Mouse (Mus musculus) erythroblast, embryonic 14.5 days (primary cell): ENCODE data around the gene Arl4a. TPM values are rescaled to one million over a fixed set of nuclear protein-coding genes. Genes with fewer than 3 reads are reported as not detected.

Experiments
- H3K27me3 ChIP-seq: 2 replicates; pipeline ENCODE4 v1.6.1; 2012; ENCODE audit warnings: inconsistent platforms; ENCODE audit not compliant: control insufficient read depth
- H3K36me3 ChIP-seq: 2 replicates; pipeline ENCODE4 v1.6.1; 2012; ENCODE audit warnings: mild to moderate bottlenecking, inconsistent platforms; ENCODE audit not compliant: control insufficient read depth
- H3K4me1 ChIP-seq: 2 replicates; pipeline ENCODE4 v1.6.1; 2012; ENCODE audit warnings: inconsistent platforms; ENCODE audit not compliant: control insufficient read depth
- H3K4me3 ChIP-seq: replicated peaks from 2 replicates; pipeline ENCODE3; 2012; ENCODE audit warnings: moderate library complexity, mild to moderate bottlenecking, inconsistent platforms
- H3K9me3 ChIP-seq: 2 replicates; pipeline ENCODE4 v1.6.1; 2012; ENCODE audit warnings: low read length, inconsistent platforms, mixed read lengths; ENCODE audit not compliant: control insufficient read depth
- GATA1 ChIP-seq: IDR thresholded peaks from 2 replicates; pipeline ENCODE4 v1.6.1; 2012; ENCODE audit warnings: low read length, inconsistent platforms, mixed read lengths
- TAL1 ChIP-seq: IDR thresholded peaks from 3 replicates; pipeline ENCODE4 v1.6.1; 2012; ENCODE audit warnings: low read length, inconsistent platforms, mixed read lengths
- polyA plus RNA-seq: library from polyadenylated mRNA; stranded (reverse); fragments of >175 nt; gene quantifications from 2 replicates; pipeline ENCODE4 v1.2.3, GENCODE M21; 2012

Arl4a gene
- polyA plus RNA-seq, 1 experiment, result 50.8 TPM

DNA sequence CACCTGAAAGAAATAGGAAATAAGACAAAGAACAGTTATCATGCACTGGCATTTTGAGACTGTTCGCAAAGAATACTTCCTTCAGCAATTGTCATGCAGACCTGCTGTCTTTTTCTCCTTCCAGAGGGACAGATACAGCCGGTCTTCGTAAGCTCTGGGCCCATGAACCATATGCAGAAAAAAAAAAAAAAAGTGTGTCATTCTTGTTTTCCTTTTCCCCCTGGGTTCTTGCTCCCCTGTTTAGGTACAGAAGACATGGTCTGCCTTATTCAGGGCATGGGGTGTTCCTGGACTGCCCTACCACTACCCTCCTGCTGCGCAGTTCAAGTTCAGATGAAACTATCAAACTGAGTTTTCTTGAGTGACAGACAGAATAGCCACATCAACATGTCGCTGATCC is 41.8 kb downstream of the Arl4a start:
- TF ChIP-seq TAL1 (no peak), GATA1 (no peak)
- H3K36me3 ChIP-seq, result no peaks in the 10 kb centered on the region
- no peaks in the 10 kb centered on the region for H3K9me3 ChIP-seq
- H3K27me3 ChIP-seq, result no peaks in the 10 kb centered on the region
- peaks cover 32% of the 10 kb centered on the region for H3K4me1 ChIP-seq
- H3K4me3 ChIP-seq, result no peak overlapping the region

DNA sequence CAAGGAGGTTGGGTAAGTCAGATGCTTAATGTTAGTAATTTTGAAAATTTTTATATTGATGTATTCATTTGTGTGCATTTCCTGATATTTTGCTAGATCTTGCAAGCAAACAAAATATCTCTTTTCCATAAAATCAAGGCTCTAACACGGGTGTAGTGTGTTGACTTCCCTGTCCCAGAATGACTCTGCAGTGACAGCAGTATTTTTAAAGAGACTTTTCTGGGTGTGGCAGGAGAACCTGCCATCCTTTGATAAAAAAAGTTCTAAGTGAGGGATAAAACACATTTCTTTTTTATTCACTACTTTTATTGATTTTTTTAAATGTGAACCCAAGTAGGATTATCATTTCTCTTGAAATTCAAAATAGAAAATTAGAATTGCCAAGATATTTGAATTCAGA is 42.2 kb downstream of the Arl4a start:
- peaks cover 32% of the 10 kb centered on the region for H3K4me1 ChIP-seq
- H3K27me3 ChIP-seq, result no peaks in the 10 kb centered on the region
- H3K9me3 ChIP-seq, result no peaks in the 10 kb centered on the region
- H3K4me3 ChIP-seq, result no peak overlapping the region
- H3K36me3 ChIP-seq, result no peaks in the 10 kb centered on the region
- TF ChIP-seq TAL1 (peak; percentile 45; the same call in 2 of the 3 replicates), GATA1 (no peak; the same call in 1 of the 2 replicates)

DNA sequence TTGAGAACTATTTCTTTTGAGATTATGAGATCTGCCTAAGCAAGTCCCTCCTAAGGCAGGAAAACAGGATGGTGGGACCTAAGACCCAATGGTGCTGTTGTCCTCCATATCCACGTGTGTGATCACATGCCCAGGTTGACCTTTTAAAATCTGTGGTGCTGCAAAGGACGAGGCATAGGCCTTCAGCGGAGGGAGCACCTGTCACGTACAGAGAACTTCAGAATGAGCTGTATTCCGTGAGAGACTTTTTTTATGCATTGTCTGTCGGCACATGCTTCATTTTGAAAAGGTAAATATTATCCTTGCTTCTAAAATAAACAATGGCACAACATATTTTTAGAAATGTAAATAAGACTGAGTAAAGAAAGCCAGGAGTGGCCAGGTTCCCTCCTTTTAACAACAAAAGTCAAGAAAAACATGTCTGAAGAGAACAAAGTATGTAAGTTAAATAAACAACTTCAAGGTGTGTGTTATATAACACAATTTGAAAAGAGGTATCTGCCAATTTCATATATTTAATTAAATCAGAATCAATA is 45.0 kb downstream of the Arl4a start:
- H3K36me3 ChIP-seq, result no peaks in the 10 kb centered on the region
- no peaks in the 10 kb centered on the region for H3K27me3 ChIP-seq
- peaks cover 32% of the 10 kb centered on the region for H3K4me1 ChIP-seq
- no peak overlapping the region for H3K4me3 ChIP-seq
- TF ChIP-seq GATA1 (no peak), TAL1 (no peak)
- no peaks in the 10 kb centered on the region for H3K9me3 ChIP-seq

DNA sequence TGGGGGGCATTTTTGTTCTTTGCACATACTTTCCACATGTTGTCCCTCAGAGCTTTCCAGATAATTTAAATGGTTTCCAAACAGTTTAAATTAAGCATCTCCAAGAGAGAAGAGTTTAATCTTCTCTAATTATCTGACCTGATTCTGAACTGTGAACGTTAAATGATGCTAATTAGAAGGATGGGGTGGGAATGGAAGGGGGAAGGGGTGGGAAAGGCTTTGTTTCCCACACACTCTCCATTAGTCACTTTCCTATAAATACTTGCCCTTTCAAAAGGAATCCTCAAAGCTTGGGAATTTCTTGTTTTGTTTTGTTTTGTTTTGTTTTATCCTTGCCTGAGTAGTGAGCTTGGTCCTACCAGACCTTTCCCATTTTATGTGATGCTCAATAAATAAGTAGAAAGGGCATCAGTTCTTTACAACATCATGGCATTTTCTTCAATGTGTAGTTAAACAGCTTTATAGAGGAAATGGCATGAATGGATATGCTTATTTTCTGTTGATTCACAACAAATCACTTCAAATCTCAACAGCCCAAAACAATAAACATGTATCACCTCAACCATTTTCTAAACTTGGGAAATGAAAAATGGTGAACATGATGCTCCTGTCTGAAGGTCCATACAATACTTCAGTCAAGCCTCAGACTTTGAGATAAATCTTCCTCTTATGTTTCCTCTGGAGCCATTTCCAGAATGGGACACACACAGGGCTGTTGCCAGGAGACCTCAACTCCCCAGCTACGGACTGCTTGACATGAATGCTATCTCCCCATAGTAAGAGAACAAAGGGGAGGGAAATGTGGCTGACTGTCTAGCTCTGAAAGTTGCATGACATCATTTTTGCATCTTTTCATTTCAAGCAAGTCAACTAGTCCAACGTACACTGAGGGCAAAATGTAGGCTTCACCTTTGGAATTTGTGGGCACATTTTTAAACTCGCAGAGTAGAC is 46.7 kb downstream of the Arl4a start:
- Histone ChIP-seq H3K9me3 (no peaks in the 10 kb centered on the region), H3K4me3 (no peak overlapping the region), H3K36me3 (no peaks in the 10 kb centered on the region), H3K27me3 (no peaks in the 10 kb centered on the region), H3K4me1 (peaks cover 21% of the 10 kb centered on the region)
- TF ChIP-seq TAL1 (no peak), GATA1 (no peak)

DNA sequence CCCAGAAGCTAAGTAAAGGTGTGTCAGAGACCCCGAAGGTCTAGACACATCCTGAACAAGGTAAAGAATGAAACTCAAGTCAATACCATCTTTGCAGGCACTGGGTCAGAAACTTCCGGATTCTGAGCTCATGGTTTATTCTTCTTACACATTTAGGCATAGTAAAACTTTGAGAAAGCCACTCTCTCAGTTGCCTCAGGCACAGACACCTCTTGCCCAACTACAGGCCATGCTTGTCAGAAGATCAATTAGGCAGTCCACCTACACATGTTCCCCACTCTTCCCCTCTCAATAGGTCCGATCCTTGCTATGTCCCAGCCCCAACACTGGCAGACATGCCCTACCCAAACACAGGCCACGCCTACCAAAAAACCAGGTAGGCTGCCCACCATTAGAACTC is 48.7 kb downstream of the Arl4a start:
- H3K27me3 ChIP-seq, result no peaks in the 10 kb centered on the region
- no peaks in the 10 kb centered on the region for H3K36me3 ChIP-seq
- H3K4me1 ChIP-seq, result peaks cover 6% of the 10 kb centered on the region
- H3K9me3 ChIP-seq, result no peaks in the 10 kb centered on the region
- no peak overlapping the region for H3K4me3 ChIP-seq
- no peak for TF ChIP-seq GATA1
- no peak for TF ChIP-seq TAL1

DNA sequence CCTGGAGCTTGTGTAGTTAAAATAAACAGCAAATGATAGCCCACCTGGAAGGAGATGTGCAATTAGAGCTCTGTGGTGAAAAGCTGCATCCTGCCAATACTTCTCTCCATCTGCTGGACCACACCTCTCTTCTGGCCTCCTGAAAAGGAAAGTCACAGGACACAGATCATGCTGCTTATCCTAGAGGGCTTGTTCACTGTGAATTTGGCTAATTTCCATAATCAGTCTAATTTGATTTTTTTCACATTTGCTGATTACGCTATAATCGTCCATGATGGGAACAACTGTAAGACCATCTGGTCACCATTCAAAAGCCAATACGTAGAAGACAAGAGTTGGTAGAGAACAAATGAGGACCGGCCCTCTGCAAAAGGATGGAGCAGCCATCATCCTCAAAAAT is 50.6 kb downstream of the Arl4a start:
- no peaks in the 10 kb centered on the region for H3K9me3 ChIP-seq
- no peaks in the 10 kb centered on the region for H3K27me3 ChIP-seq
- H3K36me3 ChIP-seq, result no peaks in the 10 kb centered on the region
- TF ChIP-seq GATA1, result no peak
- TF ChIP-seq TAL1, result no peak
- H3K4me3 ChIP-seq, result no peak overlapping the region
- peaks cover 2% of the 10 kb centered on the region for H3K4me1 ChIP-seq

DNA sequence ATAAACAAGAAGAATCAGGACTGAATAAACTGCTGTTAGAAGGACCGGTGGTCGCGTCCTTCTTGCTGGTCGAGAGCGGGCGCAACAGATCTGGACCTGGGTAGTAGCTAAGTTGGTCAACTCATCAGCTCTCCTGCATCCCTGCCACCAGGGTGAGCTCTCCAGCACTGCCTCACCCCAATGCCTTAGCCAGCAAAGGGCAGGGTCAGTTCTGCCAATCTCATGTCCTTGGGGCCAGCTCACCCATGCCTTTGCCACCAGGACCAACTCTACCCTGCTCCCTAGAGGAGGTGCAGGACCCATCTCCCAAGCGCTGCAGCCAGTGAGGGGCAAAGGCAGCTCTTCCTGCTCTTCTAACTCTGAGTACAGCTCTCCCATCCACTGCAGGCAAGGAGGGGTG is 52.2 kb downstream of the Arl4a start:
- no peaks in the 10 kb centered on the region for H3K36me3 ChIP-seq
- no peak for TF ChIP-seq TAL1
- no peak for TF ChIP-seq GATA1
- H3K4me1 ChIP-seq, result peaks cover 2% of the 10 kb centered on the region
- H3K27me3 ChIP-seq, result no peaks in the 10 kb centered on the region
- H3K4me3 ChIP-seq, result no peak overlapping the region
- no peaks in the 10 kb centered on the region for H3K9me3 ChIP-seq

DNA sequence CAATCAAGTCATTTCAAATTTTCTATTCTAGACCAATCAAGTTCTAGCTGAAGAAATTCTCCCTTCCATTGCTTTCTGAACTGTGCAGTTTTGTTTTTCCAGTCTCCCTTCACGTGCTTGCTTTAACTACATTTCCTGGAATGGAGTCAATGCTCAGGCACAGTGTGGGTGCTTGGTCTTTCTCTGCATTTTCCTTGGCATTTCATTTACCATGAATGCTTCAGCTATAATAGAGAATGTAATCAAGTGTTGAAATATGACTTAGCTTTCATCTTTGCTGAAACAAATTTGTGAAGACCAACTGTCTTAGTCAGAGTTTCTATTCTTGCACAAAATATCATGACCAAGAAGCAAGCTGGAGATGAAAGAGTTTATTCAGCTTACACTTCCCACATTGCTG is 58.0 kb downstream of the Arl4a start:
- Histone ChIP-seq H3K9me3 (no peaks in the 10 kb centered on the region), H3K36me3 (no peaks in the 10 kb centered on the region), H3K4me3 (no peak overlapping the region), H3K27me3 (no peaks in the 10 kb centered on the region), H3K4me1 (peaks cover 6% of the 10 kb centered on the region)
- no peak for TF ChIP-seq TAL1
- no peak for TF ChIP-seq GATA1

DNA sequence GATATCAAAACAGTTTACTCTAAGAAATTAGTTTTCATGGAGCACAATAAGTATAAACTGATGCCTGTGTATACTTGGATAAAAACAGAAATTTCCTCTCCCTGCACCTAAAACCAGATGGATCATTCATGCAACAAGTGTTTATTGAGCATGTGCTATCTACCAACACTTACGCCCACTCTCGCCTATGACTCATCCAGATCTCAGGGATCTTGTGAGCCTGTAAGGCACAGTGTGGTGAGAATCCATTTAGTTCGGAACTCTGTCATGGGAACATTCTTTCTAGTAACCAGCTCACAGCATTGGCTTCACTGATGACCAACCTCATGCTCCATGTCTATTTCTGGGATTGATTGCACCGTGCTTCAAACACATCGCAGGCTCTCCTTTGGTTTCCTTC is 58.8 kb downstream of the Arl4a start:
- Histone ChIP-seq H3K36me3 (no peaks in the 10 kb centered on the region), H3K9me3 (no peaks in the 10 kb centered on the region), H3K4me3 (no peak overlapping the region), H3K4me1 (peaks cover 6% of the 10 kb centered on the region), H3K27me3 (no peaks in the 10 kb centered on the region)
- no peak for TF ChIP-seq GATA1
- TF ChIP-seq TAL1, result no peak
